Mouse (Mus musculus): ENCODE measurements around the gene Glmn.

GRCm38 (mm10) chr5:107528856-107529255, 68.8 kb downstream of the Glmn start:
- TF ChIP-seq CTCF (conservative IDR thresholded peaks at IDR 0.05; ENCODE audit: insufficient read depth, insufficient read length, low read depth, low read length) (no peak), POLR2A (IDR thresholded peaks at IDR 0.05; ENCODE audit: low read depth, low read length) (no peak)

Data from kidney, adult 2 months (tissue).